ENCODE assay signal across 25 mouse cellular contexts in the genomic region with DNA sequence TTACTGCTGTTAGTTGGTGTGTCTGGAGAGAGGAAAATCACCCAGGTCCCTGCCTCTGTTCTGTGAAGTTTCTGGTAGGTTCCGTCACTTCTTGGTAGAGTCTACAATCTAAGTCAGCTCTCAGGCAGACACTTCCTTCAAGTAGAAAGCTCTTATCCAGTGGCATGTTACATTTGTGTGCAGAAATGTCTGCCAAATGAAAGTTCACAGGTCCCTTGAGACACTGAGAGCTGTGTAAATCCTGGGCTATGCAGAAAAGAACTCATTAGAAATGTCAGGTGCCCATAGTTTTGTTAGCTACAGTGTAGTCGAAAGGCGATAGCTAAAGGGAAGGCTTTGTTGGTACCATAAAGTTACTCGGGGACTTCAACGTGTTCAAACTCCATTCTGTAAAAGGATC.
A peak's percentile ranks its signal among the peaks of the same experiment; 100 is the strongest.
DNase-seq lines count a peak whose midpoint lies in the region; ATAC-seq and TF ChIP-seq lines count a peak whose summit lies in the region.
"Had no signal": no experiment of that assay in that cellular context is flagged by ENCODE, and none has a peak within 500 bp of the region (broad histone marks: within the 10 kb centered on the region; RNA-seq: fewer than 3 reads in every experiment).

No protein-coding gene starts in this region.

- DNase-seq in heart, adult 2 months = no peak
- no peak for DNase-seq in lung, postnatal 25 days (ENCODE audit: low spot score)
- peak; percentile 62 for DNase-seq in 3T3-L1 (ENCODE audit: low read depth, low spot score)
- peak; percentile 77 for DNase-seq in adipocyte (ENCODE audit: low spot score)
- no peak for DNase-seq in cerebellum, postnatal 25 days
- no peak for DNase-seq in right cerebral cortex, adult 18-20 months
- DNase-seq: adrenal gland, postnatal 25 days; cerebellum, adult 11 months; cerebellum, adult 9-11 months; gastrocnemius, postnatal 14 days; kidney, postnatal 4 days; lung, adult 18-20 months; right cerebral cortex, postnatal 4 days; thymus, postnatal 14 days had no signal

- no peak for TF ChIP-seq EP300 in heart, adult 2 months (IDR thresholded peaks at IDR 0.05; ENCODE audit: insufficient read depth, low read depth, low read length)

- no peaks in the 10 kb centered on the region for H3K9me3 ChIP-seq in heart, embryonic 13.5 days
- H3K9me3 ChIP-seq in lung, embryonic 15.5 days = no peaks in the 10 kb centered on the region
- H3K9me3 ChIP-seq: embryonic facial prominence, embryonic 10.5 days; forebrain, embryonic 15.5 days; kidney, embryonic 15.5 days; liver, embryonic 12.5 days; neural tube, embryonic 13.5 days had no signal

- H3K36me3 ChIP-seq in heart, embryonic 13.5 days = no peaks in the 10 kb centered on the region
- peaks cover 14% of the 10 kb centered on the region for H3K36me3 ChIP-seq in heart, adult 2 months (ENCODE audit: control insufficient read depth, insufficient read depth, low read length)
- no peaks in the 10 kb centered on the region for H3K36me3 ChIP-seq in lung, embryonic 15.5 days
- H3K36me3 ChIP-seq: embryonic facial prominence, embryonic 10.5 days; forebrain, embryonic 15.5 days; kidney, embryonic 15.5 days; liver, embryonic 12.5 days; neural tube, embryonic 13.5 days had no signal

- no peaks in the 10 kb centered on the region for H3K27me3 ChIP-seq in heart, embryonic 13.5 days (replicated peaks)
- no peaks in the 10 kb centered on the region for H3K27me3 ChIP-seq in heart, adult 2 months (ENCODE audit: control insufficient read depth, insufficient read depth, low read length)
- H3K27me3 ChIP-seq in lung, embryonic 15.5 days = no peaks in the 10 kb centered on the region
- H3K27me3 ChIP-seq: forebrain, embryonic 15.5 days; kidney, embryonic 15.5 days; liver, embryonic 12.5 days; neural tube, embryonic 13.5 days had no signal

- no peak for TF ChIP-seq CTCF in heart, adult 2 months (IDR thresholded peaks at IDR 0.05)

- peaks cover 46% of the 10 kb centered on the region for H3K4me1 ChIP-seq in heart, embryonic 13.5 days
- peaks cover 14% of the 10 kb centered on the region for H3K4me1 ChIP-seq in heart, adult 2 months (ENCODE audit: control insufficient read depth, insufficient read depth, low read length)
- H3K4me1 ChIP-seq in lung, embryonic 15.5 days = peaks cover 15% of the 10 kb centered on the region; the same call in 1 of the 2 replicates
- H3K4me1 ChIP-seq: liver, embryonic 12.5 days had no signal

- peaks cover 14% of the 10 kb centered on the region for H3K79me2 ChIP-seq in heart, adult 2 months (replicated peaks; ENCODE audit: control insufficient read depth, insufficient read depth, low read length)

- no peak overlapping the region for H3K4me3 ChIP-seq in heart, embryonic 13.5 days
- no peak overlapping the region for H3K4me3 ChIP-seq in heart, adult 2 months
- H3K4me3 ChIP-seq in lung, embryonic 15.5 days = no peak overlapping the region
- H3K4me3 ChIP-seq: embryonic facial prominence, embryonic 10.5 days; forebrain, embryonic 15.5 days; kidney, embryonic 15.5 days; left cerebral cortex, adult 2 months; liver, embryonic 12.5 days; myocyte; neural tube, embryonic 13.5 days had no signal

- no peak overlapping the region for H3K9ac ChIP-seq in heart, embryonic 13.5 days
- H3K9ac ChIP-seq in heart, adult 2 months (ENCODE audit: low read depth, low read length) = no peak overlapping the region
- H3K9ac ChIP-seq in lung, embryonic 15.5 days = no peak overlapping the region
- H3K9ac ChIP-seq: forebrain, embryonic 15.5 days; kidney, embryonic 15.5 days; liver, embryonic 12.5 days; neural tube, embryonic 13.5 days had no signal

- no peak for TF ChIP-seq POLR2A in heart, adult 2 months (IDR thresholded peaks at IDR 0.05; ENCODE audit: insufficient read depth, low read depth, low read length)

- no peak for ATAC-seq in heart, embryonic 13.5 days (ENCODE audit: extremely low read depth, insufficient number of reproducible peaks, low FRiP score, low TSS enrichment)
- no peak for ATAC-seq in lung, embryonic 15.5 days (ENCODE audit: borderline replicate concordance, extremely low read depth, low FRiP score, low TSS enrichment)
- ATAC-seq: liver, embryonic 12.5 days; midbrain, embryonic 16.5 days had no signal

- H3K4me2 ChIP-seq in heart, embryonic 13.5 days = 0 out of 2 replicates have a peak overlapping the region, but pooled peaks have one; percentile 55
- H3K4me2 ChIP-seq in lung, embryonic 15.5 days = no peak overlapping the region
- H3K4me2 ChIP-seq: forebrain, embryonic 15.5 days; kidney, embryonic 15.5 days; liver, embryonic 12.5 days; neural tube, embryonic 13.5 days had no signal

- H3K27ac ChIP-seq in heart, embryonic 13.5 days (replicated peaks) = peak overlapping the region; percentile 41
- no peak overlapping the region for H3K27ac ChIP-seq in heart, adult 2 months
- H3K27ac ChIP-seq in lung, embryonic 15.5 days = 0 out of 2 replicates have a peak overlapping the region, but pooled peaks have one; percentile 24
- H3K27ac ChIP-seq: embryonic facial prominence, embryonic 10.5 days; forebrain, embryonic 15.5 days; hindbrain, postnatal 0 days; kidney, embryonic 15.5 days; left cerebral cortex, adult 2 months; liver, embryonic 12.5 days; neural tube, embryonic 13.5 days had no signal

- intact Hi-C loops in heart, adult 2 months (cut with DNase I) = no loop called here

- 73% methylated on average over 5 of the region's 5 CpGs for WGBS in heart, embryonic 13.5 days
- WGBS in heart, adult 2 months = 74% methylated on average over 5 of the region's 5 CpGs
- WGBS in lung, embryonic 15.5 days = 56% methylated on average over 5 of the region's 5 CpGs

Comparison
In these comparisons a context has a peak if more than half of its experiments do, and no peak if none do; other contexts are left out.
1. DNase-seq: peak in 3T3-L1 (single experiment) and adipocyte (single experiment); none in heart, adult 2 months (0 of 2), lung, postnatal 25 days (single experiment), cerebellum, postnatal 25 days (0 of 2) and right cerebral cortex, adult 18-20 months (single experiment).